Mouse (Mus musculus) right cerebral cortex, adult 18-20 months (tissue): Measurements from ENCODE around the gene Nexn.

ENCODE experiments used
- DNase-seq: peaks from one replicate; pipeline ENCODE4 v3.0.0; 2022; ENCODE audit warnings: mixed read lengths

Nexn gene

GRCm38 (mm10) chr3:152276935-152277334, 10.8 kb upstream of the Nexn start:
- no peak for DNase-seq

DNA sequence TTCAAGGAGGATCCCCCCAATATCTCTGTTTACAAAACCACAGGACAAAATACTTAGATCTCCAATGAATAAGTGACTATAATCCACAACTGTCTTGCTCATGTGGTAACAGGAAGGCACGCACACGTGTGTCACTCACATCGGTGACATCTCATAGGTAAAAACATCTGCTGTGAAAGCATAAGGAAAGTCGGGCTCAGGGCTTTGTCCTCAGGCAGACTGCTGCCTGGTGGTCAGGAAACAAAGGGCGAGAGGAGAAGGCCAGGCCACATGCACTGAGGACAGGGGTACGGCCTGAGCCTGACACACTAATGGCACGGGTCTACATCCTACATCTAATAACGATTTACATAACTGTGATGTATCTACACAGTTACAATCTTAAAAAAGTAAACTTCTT, 8.9 kb upstream of the Nexn start:
- no peak for DNase-seq

DNA sequence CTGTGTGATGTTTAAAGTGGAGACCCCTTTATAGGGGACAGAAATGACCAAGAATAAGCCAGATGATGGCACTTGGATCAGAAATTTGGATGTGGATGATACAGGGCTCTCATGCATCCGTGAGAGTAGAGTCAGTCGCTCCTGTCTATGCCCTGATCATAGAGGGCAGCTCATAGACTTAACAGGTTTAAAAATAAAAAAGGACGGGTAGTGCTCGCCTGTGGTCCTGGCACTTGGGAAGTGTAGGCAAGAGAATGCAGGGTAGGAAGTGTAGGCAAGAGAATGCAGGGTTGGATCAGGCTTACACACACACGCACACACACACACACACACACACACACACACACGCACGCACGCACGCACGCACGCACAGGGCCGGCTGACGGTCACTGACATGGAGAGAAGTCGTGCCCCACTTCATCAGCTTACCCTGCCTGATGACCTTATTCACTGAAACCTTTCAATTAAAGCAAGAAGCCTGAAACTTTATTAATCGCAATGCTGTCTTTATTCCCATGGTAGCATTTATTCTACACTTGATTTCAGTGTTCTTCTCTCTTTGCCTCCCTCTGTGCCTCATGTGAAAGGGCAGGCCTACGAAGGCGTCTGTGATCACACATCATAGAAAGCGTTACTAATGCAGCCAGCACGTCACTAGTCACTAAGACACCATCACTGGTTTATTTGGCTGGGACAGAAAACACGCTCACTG, 7.0 kb upstream of the Nexn start:
- DNase-seq = no peak

DNA sequence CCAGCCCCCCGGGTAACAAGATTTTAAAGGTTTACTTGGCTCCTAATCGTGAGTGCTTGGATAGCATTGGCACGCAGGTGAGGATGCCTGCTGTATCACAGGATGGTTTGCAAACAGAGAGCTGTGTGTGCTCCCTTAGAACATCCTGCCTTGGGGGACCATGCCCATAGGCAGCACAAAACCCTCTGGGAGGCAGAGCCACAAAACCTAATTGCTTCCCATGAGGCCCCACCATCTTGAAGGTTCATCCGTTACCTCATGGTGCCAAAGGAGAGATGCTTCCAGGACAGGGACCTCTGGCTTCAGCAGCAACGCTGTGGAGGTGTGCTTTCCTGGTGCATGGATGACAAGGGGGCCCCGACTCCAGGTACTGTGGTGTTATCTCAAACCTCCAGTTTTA, 5.7 kb upstream of the Nexn start:
- DNase-seq = no peak

DNA sequence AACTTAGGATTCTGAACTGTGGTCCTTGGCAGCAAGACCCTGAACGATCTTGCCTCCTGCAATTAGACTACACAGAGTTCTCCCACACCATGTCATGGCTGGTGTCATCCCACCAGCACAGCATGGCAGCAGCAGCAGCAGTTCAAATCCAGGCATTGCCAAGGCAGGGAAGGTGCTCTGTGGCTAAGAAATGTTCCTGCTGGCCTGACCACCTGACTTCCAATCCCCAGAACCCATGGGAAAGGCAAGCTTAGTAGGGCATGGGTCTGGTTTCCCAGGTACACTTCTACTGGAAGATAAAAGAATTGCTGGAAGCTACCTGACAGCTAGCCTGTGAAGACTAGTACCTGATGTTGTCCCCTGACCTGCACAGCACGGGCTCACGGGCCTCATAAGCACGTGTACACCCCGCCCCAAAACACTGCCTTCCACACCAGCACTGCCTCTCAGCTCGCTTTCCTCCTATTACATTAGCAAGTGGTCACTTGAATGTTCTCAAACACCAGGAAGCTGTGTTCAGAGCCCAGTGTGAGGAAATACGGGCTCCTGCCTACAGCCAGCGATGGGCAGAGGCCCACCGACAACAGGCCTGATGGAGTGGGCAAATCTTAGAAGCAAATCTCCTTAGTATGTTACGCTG, 5.0 kb upstream of the Nexn start:
- DNase-seq = no peak

DNA sequence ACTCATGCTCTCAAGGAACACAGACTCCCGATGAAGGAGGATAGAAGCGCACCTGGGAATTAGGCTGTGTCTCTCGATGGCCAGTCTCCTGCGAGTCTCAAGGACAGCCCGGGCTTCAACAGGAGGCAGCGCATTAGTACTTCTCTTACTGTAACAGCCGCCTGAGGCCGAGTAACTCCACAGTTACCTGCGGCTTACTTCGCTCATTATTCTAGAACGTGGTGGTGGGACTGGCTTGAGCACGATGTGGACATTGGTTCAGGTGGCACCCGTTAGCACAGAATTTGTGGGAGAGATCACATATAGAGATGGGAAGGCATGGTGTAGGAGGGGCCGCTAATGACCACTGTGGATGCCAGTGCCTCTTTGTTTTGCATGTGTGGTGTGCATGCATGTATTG, 1.9 kb upstream of the Nexn start:
- no peak for DNase-seq

DNA sequence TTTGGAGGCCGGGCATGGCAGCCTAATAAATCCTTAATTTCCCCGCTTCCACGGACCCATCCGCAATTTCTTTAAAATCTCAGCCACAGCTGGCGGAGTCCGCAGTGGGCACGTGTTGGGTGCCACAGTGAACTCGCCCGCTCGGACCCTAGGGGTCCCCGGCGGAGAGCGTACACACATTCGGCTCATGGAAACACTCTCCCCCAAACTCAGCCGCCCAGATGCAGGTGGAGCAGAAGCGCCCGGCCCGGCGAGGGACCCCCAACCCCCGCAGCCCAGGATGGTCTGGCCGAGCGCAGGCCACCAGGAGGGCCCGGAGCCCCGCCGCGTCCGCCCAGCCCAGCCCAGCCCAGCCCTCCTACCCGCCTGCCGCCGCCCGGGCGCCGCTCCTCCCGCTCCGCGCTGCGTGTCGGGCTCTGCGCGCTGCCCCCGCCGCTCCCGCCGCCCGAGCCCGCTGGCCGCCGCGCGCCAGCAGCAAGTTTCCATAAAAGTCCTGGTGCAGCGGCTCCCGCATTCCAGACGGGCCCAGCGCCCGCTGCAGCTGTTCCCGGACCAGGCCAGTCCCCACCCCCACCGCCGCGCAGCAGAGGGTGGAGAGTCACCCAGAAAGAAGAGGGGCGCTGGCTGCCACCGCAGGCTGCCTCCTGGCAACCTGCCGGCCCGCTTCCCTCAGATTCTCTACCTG, 657 bp downstream of the Nexn start:
- DNase-seq = peak; percentile 43

- DNase-seq = no peak
These were observed 1.3 kb downstream of the Nexn start for GRCm38 (mm10) chr3:152264830-152265229.

DNA sequence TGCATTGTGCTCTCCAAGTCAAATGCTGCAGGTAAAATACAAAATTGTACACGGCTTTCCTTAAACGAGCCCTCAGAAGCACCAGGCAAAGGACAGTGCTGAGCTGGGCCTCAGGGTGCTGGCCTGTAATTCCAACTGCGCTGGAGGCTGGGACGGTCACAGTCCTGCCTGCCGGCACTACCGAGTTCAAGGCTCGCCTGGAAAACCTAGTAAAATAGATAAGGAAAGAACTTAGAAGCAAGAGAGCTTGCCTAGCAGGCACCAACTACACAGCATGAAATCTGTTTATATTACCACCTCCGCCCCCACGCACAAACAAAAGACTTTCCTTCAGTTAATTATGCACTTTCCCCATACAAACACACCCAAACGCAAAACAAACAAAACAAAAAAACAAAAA, 1.8 kb downstream of the Nexn start:
- DNase-seq = no peak

DNA sequence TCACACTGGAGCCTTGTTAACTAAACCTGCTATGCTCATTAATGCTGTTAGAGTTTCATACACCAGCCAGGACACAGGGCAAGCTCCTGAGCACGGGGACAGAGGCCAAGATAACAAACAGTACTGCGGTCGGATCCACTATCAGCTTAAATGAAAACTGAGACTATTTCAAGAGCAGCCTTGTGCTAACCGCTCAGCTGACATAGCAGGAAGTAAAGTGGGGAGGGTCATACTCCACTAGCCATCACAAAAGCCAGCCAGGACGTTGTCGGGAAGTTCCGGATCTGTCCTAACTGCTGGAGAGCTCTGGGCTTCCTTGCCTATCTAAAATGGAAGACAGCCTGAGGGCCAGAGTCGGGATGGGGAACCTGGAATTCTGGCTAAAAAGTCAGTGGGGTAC, 4.2 kb downstream of the Nexn start:
- DNase-seq = no peak

DNA sequence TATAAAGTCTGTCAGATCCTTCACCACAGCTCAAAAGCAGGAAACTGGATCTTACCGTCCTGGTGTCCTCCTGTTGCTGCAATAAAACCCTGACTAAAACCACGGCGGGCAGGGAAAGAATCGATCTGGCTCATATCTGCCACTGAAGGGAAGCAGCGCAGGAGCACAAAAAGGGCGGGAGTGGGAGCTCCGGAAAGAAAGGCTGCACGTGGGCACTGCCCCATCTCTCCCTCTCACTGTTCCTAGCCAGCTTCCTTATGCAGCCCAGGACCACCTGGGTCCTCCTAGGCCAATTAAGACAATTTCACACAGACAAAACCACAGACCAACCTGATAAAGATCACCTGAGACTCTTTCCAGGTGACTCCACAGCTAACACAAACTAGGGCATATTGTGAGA, 4.7 kb downstream of the Nexn start:
- DNase-seq = no peak

DNA sequence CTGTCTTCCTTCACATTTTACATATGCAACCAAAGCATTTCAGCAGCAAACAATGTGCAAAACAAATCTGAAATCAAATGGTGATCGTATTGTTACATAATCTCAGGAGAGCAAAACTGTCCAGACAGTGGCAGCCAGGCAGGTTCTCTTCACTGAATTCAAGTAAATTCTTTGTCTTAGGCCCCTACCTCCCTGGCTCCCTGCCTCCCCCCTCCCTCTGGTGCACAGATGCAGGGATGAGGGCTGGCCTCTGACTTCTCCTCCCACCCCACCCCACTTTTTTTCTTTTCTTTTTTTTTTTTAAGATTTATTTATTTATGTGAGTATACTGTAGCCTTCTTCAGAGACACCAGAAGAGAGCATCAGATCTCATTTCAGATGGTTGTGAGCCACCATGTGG, 5.8 kb downstream of the Nexn start:
- no peak for DNase-seq

DNA sequence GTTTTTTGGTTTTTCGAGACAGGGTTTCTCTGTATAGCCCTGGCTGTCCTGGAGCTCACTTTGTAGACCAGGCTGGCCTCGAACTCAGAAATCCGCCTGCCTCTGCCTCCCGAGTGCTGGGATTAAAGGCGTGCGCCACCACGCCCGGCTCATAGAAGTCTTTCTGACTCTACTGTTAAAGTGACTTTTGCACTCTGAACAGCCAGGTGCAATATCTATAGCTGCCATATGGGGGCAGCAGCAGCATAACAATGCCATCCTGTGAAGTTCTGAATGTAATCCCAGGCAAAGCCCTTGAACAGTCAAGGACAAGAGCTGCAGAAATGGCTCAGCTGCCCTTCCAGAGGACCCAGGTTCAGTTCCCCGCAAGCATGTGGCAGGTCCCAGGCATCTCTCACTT, 6.7 kb downstream of the Nexn start:
- DNase-seq = peak; percentile 71

DNA sequence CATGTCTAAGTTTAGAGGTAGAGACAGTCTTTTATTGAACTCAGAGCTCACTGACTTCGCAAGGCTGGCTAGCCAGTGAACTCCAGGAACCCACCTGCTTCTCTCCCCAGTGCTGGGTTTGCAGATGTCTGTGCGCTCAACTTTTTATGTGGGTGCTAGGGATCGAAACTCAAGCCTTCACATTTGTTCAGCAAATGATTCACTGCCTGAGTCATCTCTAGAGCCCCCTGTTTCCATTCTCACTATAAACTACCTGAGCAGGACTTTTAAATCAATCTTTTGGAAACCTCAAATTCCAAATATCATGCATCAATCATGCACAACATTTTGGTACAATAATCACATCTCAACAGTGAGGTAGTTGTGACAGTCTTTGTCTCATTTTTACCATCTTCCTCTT, 8.6 kb downstream of the Nexn start:
- no peak for DNase-seq

DNA sequence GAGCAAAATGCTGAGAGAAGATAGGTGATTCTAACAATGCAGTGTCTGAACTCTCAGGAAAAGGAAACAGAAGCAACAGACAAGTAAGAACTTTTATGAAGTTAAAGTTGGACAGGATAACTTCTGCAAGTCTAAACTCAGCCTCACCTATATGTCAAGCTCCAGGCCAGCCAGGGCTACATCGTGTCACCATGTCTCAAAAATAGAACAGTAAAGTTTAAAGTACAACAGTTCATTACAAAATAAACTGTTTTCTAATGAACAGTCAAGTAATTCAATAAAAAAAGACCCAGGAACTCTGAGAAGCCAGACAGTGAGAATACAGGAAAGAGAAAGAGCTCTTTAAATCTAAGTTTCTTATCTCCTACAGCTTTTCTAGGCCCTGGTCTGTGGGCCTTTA, 15.7 kb downstream of the Nexn start:
- DNase-seq = no peak

DNA sequence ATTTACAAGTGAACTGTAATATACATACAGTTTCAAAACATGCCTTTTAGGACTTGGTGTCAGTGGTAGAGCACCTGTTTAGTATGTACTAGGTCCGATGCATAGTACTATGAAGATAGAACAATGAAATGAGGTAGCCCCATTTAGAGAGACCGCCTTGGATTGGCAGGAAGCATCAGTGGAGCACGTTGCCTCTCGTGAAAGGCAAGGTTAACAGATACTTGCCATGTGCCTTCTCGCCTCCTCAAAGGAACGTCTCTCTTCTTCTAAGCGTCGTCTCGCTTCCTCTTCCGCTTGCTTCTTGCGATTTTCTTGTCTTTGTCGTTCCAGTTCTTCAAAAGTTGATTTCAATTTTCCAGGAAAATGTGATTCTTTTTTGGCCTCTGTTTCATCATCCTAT, 18.4 kb downstream of the Nexn start:
- DNase-seq = no peak

- DNase-seq = no peak
These were observed 20.8 kb downstream of the Nexn start for GRCm38 (mm10) chr3:152245273-152245910.

DNA sequence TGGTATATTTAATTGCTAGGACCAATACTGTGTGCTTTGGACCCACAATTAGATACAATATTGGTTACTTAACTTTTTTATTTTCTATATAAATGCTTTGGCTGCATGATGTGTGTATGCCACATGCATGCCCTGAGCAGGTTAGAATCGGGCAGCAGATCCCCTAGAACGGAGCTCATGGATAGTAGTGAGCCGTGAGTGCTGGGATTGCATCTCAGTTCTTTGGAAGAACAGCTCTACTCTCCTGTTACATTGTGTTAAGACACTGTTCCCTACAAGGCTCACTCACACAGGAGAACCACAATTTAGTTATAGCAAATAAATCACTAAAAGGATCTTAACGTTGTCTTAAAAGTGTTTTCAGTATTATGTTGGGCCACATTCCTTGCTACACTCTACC, 22.8 kb downstream of the Nexn start:
- DNase-seq = no peak

- no peak for DNase-seq
These were observed 25.1 kb downstream of the Nexn start for GRCm38 (mm10) chr3:152241098-152241497.

DNA sequence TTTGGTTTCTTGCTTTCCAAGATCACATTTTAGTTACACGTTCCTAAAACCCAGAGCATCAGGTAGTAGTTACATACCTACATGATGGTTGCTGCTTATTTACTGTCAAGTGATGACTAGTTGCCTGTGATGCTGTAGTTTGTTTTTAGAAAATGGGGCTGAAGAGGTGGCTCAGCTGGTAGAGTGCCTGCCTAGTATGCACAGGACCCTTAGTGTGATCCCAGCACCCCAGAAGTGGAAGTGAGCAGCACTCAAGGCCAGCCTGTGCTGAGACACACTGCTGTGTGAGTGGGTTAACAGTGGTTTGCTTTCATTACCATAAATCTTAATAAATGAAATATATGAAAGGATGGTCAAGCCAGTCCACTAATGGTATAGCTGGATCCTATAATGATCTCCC, 26.6 kb downstream of the Nexn start:
- no peak for DNase-seq

GRCm38 (mm10) chr3:152238836-152239235, 27.3 kb downstream of the Nexn start:
- DNase-seq = no peak

DNA sequence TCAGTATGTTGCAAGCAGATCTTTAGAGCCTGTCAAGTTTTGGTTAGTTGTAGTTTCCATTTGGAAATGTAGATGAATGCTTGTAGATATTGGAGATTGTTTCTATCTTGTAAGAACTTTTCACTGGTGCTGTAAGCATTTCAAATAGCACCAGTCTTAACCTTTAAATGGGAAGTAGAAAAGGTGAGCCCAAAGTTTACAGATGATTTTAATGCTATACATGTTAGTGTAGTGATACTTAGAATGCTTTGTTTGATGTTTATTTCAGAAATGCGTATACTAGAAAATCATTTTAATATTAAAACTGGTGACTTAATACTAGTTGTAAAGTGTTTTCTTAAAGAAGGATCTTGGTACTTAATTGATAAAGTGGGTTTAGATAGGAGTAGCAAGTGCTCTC, 30.3 kb downstream of the Nexn start:
- no peak for DNase-seq

DNA sequence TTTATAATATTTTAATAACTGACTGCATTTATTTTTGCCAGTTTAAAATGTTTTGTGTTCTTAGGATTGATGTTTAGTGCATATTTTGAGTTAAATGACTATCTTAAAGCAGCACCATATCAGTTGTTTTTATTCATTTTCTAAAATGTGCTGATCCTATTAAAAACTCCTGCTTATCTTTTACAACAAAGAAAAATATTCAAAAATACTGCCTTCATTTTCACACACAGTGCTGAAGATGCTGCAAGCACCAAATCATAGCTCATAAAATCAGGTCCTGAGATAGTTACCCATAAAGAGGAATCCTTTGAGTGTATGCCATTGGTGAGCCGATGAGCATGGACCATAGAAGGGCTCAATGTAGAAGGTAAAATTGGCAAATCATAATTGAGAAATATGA, 30.9 kb downstream of the Nexn start:
- DNase-seq = no peak
